Mouse (Mus musculus) kidney, postnatal 14 days (tissue): ENCODE measurements around the gene Cep97.

Experiments used
- DNase-seq: peaks from one replicate; pipeline ENCODE4 v3.0.0; 2022; ENCODE audit warnings: mixed read lengths

The Cep97 gene

GRCm38 (mm10) chr16:55947266-55947665 lies 12.6 kb upstream of the Cep97 start:
- no peak for DNase-seq

GRCm38 (mm10) chr16:55940781-55941180 lies 6.1 kb upstream of the Cep97 start:
- DNase-seq: no peak

- DNase-seq: no peak
These were observed 5.0 kb upstream of the Cep97 start for GRCm38 (mm10) chr16:55939703-55940102.

- no peak for DNase-seq
These were observed 4.1 kb upstream of the Cep97 start for GRCm38 (mm10) chr16:55938761-55939160.

- DNase-seq: peak; percentile 19
These were observed 843 bp downstream of the Cep97 start for GRCm38 (mm10) chr16:55933681-55934343.

GRCm38 (mm10) chr16:55924010-55924409 lies 10.6 kb downstream of the Cep97 start:
- no peak for DNase-seq

- no peak for DNase-seq
These were observed 12.6 kb downstream of the Cep97 start for GRCm38 (mm10) chr16:55922079-55922478.

- DNase-seq: no peak
These were observed 19.9 kb downstream of the Cep97 start for GRCm38 (mm10) chr16:55914716-55915115.

GRCm38 (mm10) chr16:55910208-55910793 lies 24.4 kb downstream of the Cep97 start:
- DNase-seq: peak; percentile 70

GRCm38 (mm10) chr16:55906928-55907679 lies 27.6 kb downstream of the Cep97 start:
- no peak for DNase-seq

GRCm38 (mm10) chr16:55905370-55905769 lies 29.3 kb downstream of the Cep97 start:
- DNase-seq: no peak

- no peak for DNase-seq
These were observed 32.6 kb downstream of the Cep97 start for GRCm38 (mm10) chr16:55901839-55902756.

GRCm38 (mm10) chr16:55898385-55899002 lies 36.2 kb downstream of the Cep97 start:
- no peak for DNase-seq

- no peak for DNase-seq
These were observed 39.0 kb downstream of the Cep97 start for GRCm38 (mm10) chr16:55895651-55896095.

- peak; percentile 92 for DNase-seq
These were observed 39.6 kb downstream of the Cep97 start, which contains the start of gene Nxpe3 for GRCm38 (mm10) chr16:55894893-55895650. Nxpe3 (minus strand) TSS chr16:55895285.

GRCm38 (mm10) chr16:55894536-55894892 lies 40.1 kb downstream of the Cep97 start:
- peak; percentile 36 for DNase-seq

GRCm38 (mm10) chr16:55893410-55894107 lies 41.1 kb downstream of the Cep97 start:
- peak; percentile 38 for DNase-seq

- peak; percentile 58 for DNase-seq
These were observed 42.2 kb downstream of the Cep97 start for GRCm38 (mm10) chr16:55892484-55892883.

GRCm38 (mm10) chr16:55891346-55891745 lies 43.3 kb downstream of the Cep97 start:
- no peak for DNase-seq

- DNase-seq: peak; percentile 8
These were observed 44.1 kb downstream of the Cep97 start for GRCm38 (mm10) chr16:55890346-55891136.
